Mouse (Mus musculus): ENCODE measurements around the gene Srsf3. TPM values are rescaled to one million over a fixed set of nuclear protein-coding genes. Genes with fewer than 3 reads are reported as not detected.

Srsf3 gene
- polyA plus RNA-seq, 1 experiment from 2014 or later: 518 TPM

- 0 out of 2 replicates have a peak, but pooled peaks cover 11% of the 10 kb centered on the region for H3K4me1 ChIP-seq
- H3K9ac ChIP-seq: no peak overlapping the region
- 53% methylated on average over 1 of the region's 1 CpGs for WGBS
- H3K4me2 ChIP-seq: no peak overlapping the region
- peaks cover 15% of the 10 kb centered on the region for H3K36me3 ChIP-seq
- H3K9me3 ChIP-seq: no peaks in the 10 kb centered on the region
- ATAC-seq (ENCODE audit: insufficient read depth, low FRiP score, low read depth): no peak
- H3K27ac ChIP-seq: no peak overlapping the region
- no peak overlapping the region for H3K4me3 ChIP-seq (replicated peaks)
- H3K27me3 ChIP-seq (replicated peaks): no peaks in the 10 kb centered on the region
These were observed 28.7 kb upstream of the Srsf3 start for GRCm38 (mm10) chr17:29003740-29004139.

- Histone ChIP-seq H3K4me2 (no peak overlapping the region), H3K27ac (no peak overlapping the region), H3K36me3 (peaks cover 9% of the 10 kb centered on the region), H3K9ac (no peak overlapping the region), H3K9me3 (no peaks in the 10 kb centered on the region), H3K4me3 (replicated peaks) (no peak overlapping the region), H3K27me3 (replicated peaks) (no peaks in the 10 kb centered on the region), H3K4me1 (0 out of 2 replicates have a peak, but pooled peaks cover 11% of the 10 kb centered on the region)
- no peak for ATAC-seq (ENCODE audit: insufficient read depth, low FRiP score, low read depth)
- 89% methylated on average over 3 of the region's 3 CpGs for WGBS
These were observed 27.4 kb upstream of the Srsf3 start for GRCm38 (mm10) chr17:29005002-29005401.

GRCm38 (mm10) chr17:29006812-29007211, 25.6 kb upstream of the Srsf3 start:
- ATAC-seq (ENCODE audit: insufficient read depth, low FRiP score, low read depth): no peak
- no peaks in the 10 kb centered on the region for H3K27me3 ChIP-seq (replicated peaks)
- peak overlapping the region; percentile 92; the same call in 1 of the 2 replicates for H3K27ac ChIP-seq
- H3K9me3 ChIP-seq: no peaks in the 10 kb centered on the region
- peak overlapping the region; percentile 62 for H3K4me2 ChIP-seq
- 3% methylated on average over 7 of the region's 7 CpGs for WGBS
- 0 out of 2 replicates have a peak, but pooled peaks cover 11% of the 10 kb centered on the region for H3K4me1 ChIP-seq
- H3K9ac ChIP-seq: peak overlapping the region; percentile 90
- no peaks in the 10 kb centered on the region for H3K36me3 ChIP-seq
- H3K4me3 ChIP-seq (replicated peaks): peak overlapping the region; percentile 92

- Histone ChIP-seq H3K9me3 (no peaks in the 10 kb centered on the region), H3K4me3 (replicated peaks) (peak overlapping the region; percentile 92), H3K4me2 (peak overlapping the region; percentile 62), H3K36me3 (no peaks in the 10 kb centered on the region), H3K4me1 (0 out of 2 replicates have a peak, but pooled peaks cover 11% of the 10 kb centered on the region), H3K27me3 (replicated peaks) (no peaks in the 10 kb centered on the region), H3K27ac (peak overlapping the region; percentile 92), H3K9ac (peak overlapping the region; percentile 90)
- under 1% methylated on average over 19 of the region's 19 CpGs for WGBS
- peak; percentile 4 for ATAC-seq (ENCODE audit: insufficient read depth, low FRiP score, low read depth)
These were observed 25.2 kb upstream of the Srsf3 start for GRCm38 (mm10) chr17:29007243-29007640.

- no peaks in the 10 kb centered on the region for H3K9me3 ChIP-seq
- peak; percentile 92 for ATAC-seq (ENCODE audit: insufficient read depth, low FRiP score, low read depth)
- peak within 1 kb of the TSS; percentile 90 for H3K9ac ChIP-seq
- no peaks in the 10 kb centered on the region for H3K36me3 ChIP-seq
- peak within 1 kb of the TSS; percentile 92 for H3K27ac ChIP-seq
- no peaks in the 10 kb centered on the region for H3K27me3 ChIP-seq (replicated peaks)
- peak within 1 kb of the TSS; percentile 62 for H3K4me2 ChIP-seq
- H3K4me3 ChIP-seq (replicated peaks): peak within 1 kb of the TSS; percentile 92
- 0 out of 2 replicates have a peak, but pooled peaks cover 11% of the 10 kb centered on the region for H3K4me1 ChIP-seq
- WGBS: under 1% methylated on average over 65 of the region's 65 CpGs
These were observed 24.6 kb upstream of the Srsf3 start, which contains the start of gene Stk38 for GRCm38 (mm10) chr17:29007641-29008325. Gene Stk38, minus strand, starts transcription at chr17:29007995.

DNA sequence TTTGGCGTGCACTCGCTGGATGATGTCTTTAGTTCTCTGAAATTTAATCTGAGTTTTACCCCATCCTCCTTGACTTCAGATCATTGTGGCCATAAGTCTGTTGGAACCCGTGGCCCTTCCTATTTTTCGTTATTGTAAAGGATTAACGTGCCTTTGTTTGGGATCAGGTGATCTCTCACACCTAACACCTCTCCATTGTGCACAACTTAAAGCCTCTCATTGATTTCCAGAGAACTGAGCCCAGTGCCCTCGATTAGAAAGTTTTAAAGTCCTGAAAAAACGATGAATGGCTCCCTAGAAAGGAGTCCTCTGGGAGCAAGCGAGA, 24.1 kb upstream of the Srsf3 start:
- H3K9ac ChIP-seq: 0 out of 2 replicates have a peak overlapping the region, but pooled peaks have one; percentile 29
- H3K4me2 ChIP-seq: peak overlapping the region; percentile 62
- H3K9me3 ChIP-seq: no peaks in the 10 kb centered on the region
- H3K27me3 ChIP-seq (replicated peaks): no peaks in the 10 kb centered on the region
- H3K36me3 ChIP-seq: no peaks in the 10 kb centered on the region
- H3K27ac ChIP-seq: peak overlapping the region; percentile 92
- H3K4me1 ChIP-seq: 0 out of 2 replicates have a peak, but pooled peaks cover 11% of the 10 kb centered on the region
- WGBS: 18% methylated on average over 8 of the region's 8 CpGs
- ATAC-seq (ENCODE audit: insufficient read depth, low FRiP score, low read depth): no peak
- peak overlapping the region; percentile 92 for H3K4me3 ChIP-seq (replicated peaks)

DNA sequence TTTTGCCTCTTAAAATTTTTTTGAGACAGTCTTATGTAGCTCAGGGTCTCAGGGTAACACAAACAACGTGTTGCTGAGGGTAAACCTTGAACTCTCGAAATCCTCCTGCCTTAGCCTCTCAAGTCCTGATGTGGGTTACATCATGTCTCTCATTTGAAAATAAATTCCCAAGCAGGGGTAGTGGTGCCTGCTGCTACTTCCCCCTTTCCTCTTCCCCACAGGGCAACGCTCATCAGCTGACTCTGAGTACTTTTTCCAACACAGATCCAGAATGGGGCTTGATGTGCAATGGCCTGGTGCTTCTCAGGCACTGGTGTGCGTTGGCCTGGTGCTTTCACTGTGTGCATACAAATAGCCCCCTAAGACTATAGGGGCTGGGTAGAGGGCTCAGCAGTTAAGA, 23.2 kb upstream of the Srsf3 start:
- no peak for ATAC-seq (ENCODE audit: insufficient read depth, low FRiP score, low read depth)
- H3K27ac ChIP-seq: no peak overlapping the region
- no peak overlapping the region for H3K4me2 ChIP-seq
- H3K4me3 ChIP-seq (replicated peaks): no peak overlapping the region
- H3K9me3 ChIP-seq: no peaks in the 10 kb centered on the region
- no peaks in the 10 kb centered on the region for H3K36me3 ChIP-seq
- H3K9ac ChIP-seq: no peak overlapping the region
- H3K4me1 ChIP-seq: 0 out of 2 replicates have a peak, but pooled peaks cover 11% of the 10 kb centered on the region
- H3K27me3 ChIP-seq (replicated peaks): no peaks in the 10 kb centered on the region
- 79% methylated on average over 4 of the region's 4 CpGs for WGBS

DNA sequence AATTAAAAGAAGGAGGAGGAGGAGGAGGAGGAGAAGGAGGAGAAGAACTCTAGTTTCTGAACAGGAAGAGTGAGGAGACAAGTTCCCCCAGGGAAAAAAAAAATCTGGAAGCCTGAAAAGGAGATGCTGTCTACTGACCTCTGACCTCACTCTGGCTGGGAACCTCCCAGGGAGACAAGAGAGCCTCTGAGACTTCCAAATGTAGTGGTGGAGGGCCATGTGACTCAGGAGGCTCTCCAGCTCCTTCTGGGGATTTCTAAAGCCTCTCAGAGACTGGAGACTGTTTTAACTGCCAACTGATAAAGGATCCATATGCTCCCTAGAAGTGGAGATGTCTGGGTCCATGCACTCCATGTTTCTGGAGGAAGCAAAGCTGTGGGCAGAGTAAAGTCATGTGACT, 18.2 kb upstream of the Srsf3 start:
- Histone ChIP-seq H3K27ac (no peak overlapping the region), H3K4me3 (replicated peaks) (no peak overlapping the region), H3K4me1 (no peaks in the 10 kb centered on the region), H3K36me3 (no peaks in the 10 kb centered on the region), H3K4me2 (no peak overlapping the region), H3K9ac (no peak overlapping the region), H3K27me3 (replicated peaks) (no peaks in the 10 kb centered on the region), H3K9me3 (no peaks in the 10 kb centered on the region)
- no peak for ATAC-seq (ENCODE audit: insufficient read depth, low FRiP score, low read depth)

DNA sequence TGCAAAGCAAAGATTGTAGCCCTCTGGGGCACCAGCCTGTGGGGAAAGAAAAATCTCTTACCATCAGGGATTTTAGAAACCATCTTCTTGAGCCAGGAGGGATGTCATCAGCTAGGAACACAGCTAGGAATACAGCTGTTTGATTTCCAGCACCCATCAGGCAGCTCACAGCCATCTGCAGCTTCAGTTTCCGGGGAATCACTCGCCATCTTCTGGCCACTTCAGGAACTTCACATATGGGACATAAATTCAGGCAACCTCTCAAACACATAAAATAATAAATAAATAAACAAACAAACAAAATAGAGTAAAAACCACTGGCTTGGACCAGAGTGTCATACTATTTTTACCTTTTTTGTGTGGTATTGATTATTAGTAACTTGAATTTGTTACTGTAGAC, 16.8 kb upstream of the Srsf3 start:
- no peak overlapping the region for H3K9ac ChIP-seq

GRCm38 (mm10) chr17:29016705-29017104, 15.7 kb upstream of the Srsf3 start:
- H3K4me1 ChIP-seq: 0 out of 2 replicates have a peak, but pooled peaks cover 3% of the 10 kb centered on the region
- no peaks in the 10 kb centered on the region for H3K9me3 ChIP-seq
- ATAC-seq (ENCODE audit: insufficient read depth, low FRiP score, low read depth): peak; percentile 62; the same call in 1 of the 2 replicates
- WGBS: 69% methylated on average over 4 of the region's 4 CpGs
- H3K9ac ChIP-seq: no peak overlapping the region
- no peaks in the 10 kb centered on the region for H3K27me3 ChIP-seq (replicated peaks)
- H3K36me3 ChIP-seq: no peaks in the 10 kb centered on the region
- no peak overlapping the region for H3K4me2 ChIP-seq
- no peak overlapping the region for H3K4me3 ChIP-seq (replicated peaks)
- H3K27ac ChIP-seq: peak overlapping the region; percentile 81

More for the DNA sequence above, 16.8 kb upstream of the Srsf3 start:
- 30% methylated on average over 2 of the region's 2 CpGs for WGBS
- Histone ChIP-seq H3K4me3 (replicated peaks) (no peak overlapping the region), H3K36me3 (no peaks in the 10 kb centered on the region), H3K27ac (peak overlapping the region; percentile 4; the same call in 1 of the 2 replicates), H3K27me3 (replicated peaks) (no peaks in the 10 kb centered on the region), H3K4me2 (no peak overlapping the region), H3K4me1 (0 out of 2 replicates have a peak, but pooled peaks cover 3% of the 10 kb centered on the region), H3K9me3 (no peaks in the 10 kb centered on the region)
- ATAC-seq (ENCODE audit: insufficient read depth, low FRiP score, low read depth): no peak

GRCm38 (mm10) chr17:29018292-29018984, 14.0 kb upstream of the Srsf3 start:
- no peaks in the 10 kb centered on the region for H3K36me3 ChIP-seq
- H3K4me2 ChIP-seq: no peak overlapping the region
- no peak overlapping the region for H3K4me3 ChIP-seq (replicated peaks)
- H3K27me3 ChIP-seq (replicated peaks): no peaks in the 10 kb centered on the region
- H3K9me3 ChIP-seq: no peaks in the 10 kb centered on the region
- no peak for ATAC-seq (ENCODE audit: insufficient read depth, low FRiP score, low read depth)
- H3K9ac ChIP-seq: no peak overlapping the region
- WGBS: 49% methylated on average over 11 of the region's 11 CpGs
- peaks cover 7% of the 10 kb centered on the region; the same call in 1 of the 2 replicates for H3K4me1 ChIP-seq
- H3K27ac ChIP-seq: no peak overlapping the region

DNA sequence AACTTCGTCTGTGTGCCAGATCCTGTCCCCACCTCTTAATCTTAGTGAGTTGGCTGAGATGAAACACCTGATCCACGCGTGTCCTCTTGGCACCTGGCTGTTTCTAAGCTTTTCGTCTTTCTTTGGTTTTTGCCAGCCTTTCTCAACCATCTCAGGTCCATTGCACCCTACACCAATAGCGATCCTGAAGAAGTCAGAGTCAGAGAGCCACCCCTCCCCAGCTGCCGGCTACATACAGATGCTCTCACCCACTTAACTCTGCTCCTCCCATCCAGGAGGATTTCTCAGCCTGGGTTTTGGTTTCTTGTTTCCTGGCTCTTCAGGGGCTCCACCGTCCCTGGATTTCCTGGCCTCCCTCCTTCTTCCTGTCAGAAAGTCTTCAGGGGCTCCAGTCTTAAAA, 13.0 kb upstream of the Srsf3 start:
- Histone ChIP-seq H3K4me1 (peaks cover 11% of the 10 kb centered on the region; the same call in 1 of the 2 replicates), H3K27ac (no peak overlapping the region), H3K4me2 (no peak overlapping the region), H3K9ac (no peak overlapping the region), H3K4me3 (replicated peaks) (no peak overlapping the region), H3K36me3 (no peaks in the 10 kb centered on the region), H3K27me3 (replicated peaks) (no peaks in the 10 kb centered on the region), H3K9me3 (no peaks in the 10 kb centered on the region)
- no peak for ATAC-seq (ENCODE audit: insufficient read depth, low FRiP score, low read depth)
- WGBS: 60% methylated on average over 7 of the region's 7 CpGs

Data from stomach, embryonic 15.5 days (tissue).